Mouse (Mus musculus): ENCODE measurements around the gene Fdps.

DNA sequence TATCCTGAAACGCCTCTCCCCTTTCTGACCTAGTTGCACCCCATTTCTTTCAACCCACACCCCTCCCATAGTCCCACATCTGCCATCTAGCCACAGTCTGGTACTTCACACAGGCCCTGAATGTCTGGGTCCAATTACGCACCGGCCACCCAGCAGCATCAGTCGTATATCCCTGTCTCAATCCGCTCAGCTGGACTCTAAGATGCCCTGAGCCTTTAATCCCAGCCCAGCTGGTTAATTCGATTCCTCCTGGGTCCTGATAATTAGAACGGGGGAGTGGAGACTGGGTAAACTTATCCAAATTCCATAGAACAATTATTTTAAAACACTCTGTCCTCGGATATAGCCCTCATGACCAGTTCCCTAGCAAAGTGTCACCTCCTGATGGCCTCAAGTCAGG is 43.8 kb upstream of the Fdps start:
- TF ChIP-seq POLR2A (IDR thresholded peaks at IDR 0.05; ENCODE audit: insufficient read depth, low read length) (no peak), EP300 (IDR thresholded peaks at IDR 0.05; ENCODE audit: insufficient read depth, low read depth, low read length) (no peak), CTCF (IDR thresholded peaks at IDR 0.05; ENCODE audit: low read depth, low read length) (no peak)
